Mouse (Mus musculus): ENCODE results near the gene Gm21985. TPM values are rescaled to one million over a fixed set of nuclear protein-coding genes. Genes with fewer than 3 reads are reported as not detected.
A peak's percentile ranks its signal among the peaks of the same experiment; 100 is the strongest.

Gm21985 gene
- under 1 TPM in 3 of 4 experiments, not detected in 1; 0.72 to 0.89 (median 0.87) TPM for total RNA-seq (2022)

DNA sequence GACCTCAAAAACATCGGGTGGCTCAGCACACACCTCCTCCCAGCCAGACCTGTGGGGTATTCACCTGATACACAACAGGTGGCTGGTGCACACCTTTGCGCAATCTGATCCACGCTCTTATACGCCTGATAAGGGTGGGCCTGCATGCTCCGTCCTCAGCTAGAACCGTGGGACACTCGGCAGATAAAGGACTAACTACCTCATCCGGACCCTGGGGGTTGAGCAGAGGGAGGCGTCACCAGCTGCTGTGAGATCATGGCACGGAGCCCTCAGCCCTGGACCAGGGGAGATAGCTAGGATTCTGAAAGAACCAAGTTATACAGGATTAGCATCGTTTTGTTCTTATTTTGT is at the start of gene Gm21985:
Gene Gm21985, plus strand, starts transcription at position 73 of the 351 bp plus-strand sequence.
- peak; percentile 39 to 41 for DNase-seq (ENCODE audit: low spot score in 2 of 2)

DNA sequence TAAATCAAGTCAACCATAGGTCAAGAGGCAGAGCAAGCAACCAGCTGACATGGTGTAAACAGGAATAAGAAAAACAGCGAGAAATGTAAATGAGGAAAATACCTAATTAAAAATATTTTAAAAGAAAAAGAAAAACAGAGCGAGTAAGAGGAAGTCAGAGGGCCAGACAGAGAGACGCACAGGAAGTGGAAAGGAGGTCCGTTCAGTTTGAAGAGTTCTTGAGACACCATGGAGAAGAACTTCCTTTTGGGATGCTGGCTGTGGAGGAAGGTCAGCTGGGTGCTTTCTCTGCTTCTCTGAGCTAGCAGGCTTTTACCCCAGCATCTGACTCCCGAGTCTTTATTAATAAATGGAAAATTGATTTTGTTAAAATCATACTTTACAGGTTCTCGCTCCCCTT is 48.5 kb upstream of the Gm21985 start:
- DNase-seq (ENCODE audit: low spot score in 2 of 2) = no peak

DNA sequence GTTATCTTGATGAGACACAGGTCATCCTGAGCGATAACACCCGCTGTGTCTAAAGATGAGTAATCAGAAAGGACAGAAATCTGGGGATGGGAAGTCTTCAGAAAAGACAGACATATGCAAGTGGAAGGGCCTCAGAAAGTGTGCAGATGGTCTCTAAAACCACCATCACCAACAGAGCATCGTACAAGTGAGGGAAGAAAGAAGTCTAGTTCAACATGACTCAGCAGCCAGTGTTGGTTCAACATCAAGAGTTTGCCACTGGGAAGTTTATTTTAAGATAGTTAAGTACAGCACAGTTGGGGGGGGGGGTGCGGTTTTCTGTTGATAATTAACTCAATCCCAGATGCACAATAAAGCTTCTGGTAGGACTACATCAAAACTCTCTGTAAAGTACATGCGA is 45.2 kb upstream of the Gm21985 start:
- DNase-seq (ENCODE audit: low spot score in 2 of 2) = no peak

DNA sequence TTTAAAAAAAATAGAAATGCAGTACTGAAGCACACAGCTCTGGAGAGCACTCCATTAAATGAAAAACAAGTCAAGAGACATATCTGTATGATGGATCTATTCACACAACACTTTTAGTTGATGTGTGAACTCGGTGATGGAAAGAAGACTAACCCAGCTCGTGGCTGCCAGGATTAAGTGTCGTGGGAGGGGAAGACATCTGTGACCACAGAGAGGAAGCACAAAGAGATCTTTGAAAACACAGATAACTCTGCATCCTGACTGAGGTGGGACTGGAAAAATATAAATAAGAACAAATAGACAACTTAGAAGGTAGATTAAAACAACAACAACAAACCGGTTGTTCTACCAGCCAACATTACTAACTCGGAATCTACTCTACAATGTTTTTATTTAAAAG is 43.5 kb upstream of the Gm21985 start:
- no peak for DNase-seq (ENCODE audit: low spot score in 2 of 2)

DNA sequence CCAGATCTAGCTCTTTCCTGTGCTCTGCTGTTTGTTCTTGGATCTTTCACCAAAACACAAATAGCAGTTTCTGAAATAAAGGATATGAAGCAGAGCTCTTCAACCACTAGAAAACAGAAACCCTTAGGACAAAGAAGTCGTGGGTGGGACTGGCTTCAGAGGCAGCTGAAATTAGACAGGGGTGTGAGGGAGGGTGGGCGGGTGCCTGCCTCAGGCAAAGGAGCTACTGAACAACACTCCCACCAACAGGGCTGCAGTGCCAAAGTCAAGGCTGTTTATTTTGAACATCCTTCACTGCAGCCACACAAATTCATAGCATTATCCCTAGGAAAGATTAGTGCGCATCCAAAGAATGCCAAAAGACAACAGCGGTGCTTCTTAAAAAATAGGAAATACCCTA is 41.8 kb upstream of the Gm21985 start:
- no peak for DNase-seq (ENCODE audit: low spot score in 2 of 2)

DNA sequence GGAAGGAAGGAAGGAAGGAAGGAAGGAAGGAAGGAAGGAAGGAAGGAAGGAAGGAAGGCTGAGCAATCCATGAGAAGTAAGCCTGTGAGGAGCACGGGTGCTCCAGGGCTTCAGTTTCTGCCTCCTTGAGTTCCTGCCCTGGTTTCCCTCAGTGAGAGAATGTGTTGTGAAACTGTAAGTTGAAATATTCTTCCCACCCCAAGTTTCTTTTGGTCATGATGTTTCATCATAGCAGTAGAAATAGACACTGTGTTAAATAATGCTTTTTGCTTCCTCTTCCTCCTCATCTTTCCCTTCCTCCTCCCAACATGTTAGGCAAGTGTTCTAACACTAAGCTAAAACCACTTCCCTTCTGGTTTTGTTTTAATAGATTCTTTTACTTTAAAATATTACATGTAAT is 33.5 kb upstream of the Gm21985 start:
- no peak for DNase-seq (ENCODE audit: low spot score in 2 of 2)

DNA sequence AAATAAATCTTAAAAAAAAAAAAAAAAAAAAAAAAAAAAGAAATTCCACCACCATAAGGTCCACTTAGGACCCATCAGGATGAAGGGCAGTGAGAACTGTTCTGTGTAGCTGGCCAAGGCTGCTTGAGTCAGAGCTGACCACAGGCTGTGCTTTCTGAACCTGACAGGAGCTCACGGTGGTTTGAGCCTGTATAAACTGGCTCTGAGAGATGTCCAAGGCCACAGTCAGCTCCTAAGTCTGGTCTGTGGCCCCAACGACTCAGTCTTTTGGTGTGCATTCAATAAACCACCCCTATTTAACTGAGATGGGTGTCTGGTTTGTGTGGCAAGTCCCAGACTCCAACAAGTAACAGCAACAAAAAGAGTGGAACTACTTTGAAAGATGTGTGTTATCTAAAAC is 29.5 kb upstream of the Gm21985 start:
- no peak for DNase-seq (ENCODE audit: low spot score in 2 of 2)

DNA sequence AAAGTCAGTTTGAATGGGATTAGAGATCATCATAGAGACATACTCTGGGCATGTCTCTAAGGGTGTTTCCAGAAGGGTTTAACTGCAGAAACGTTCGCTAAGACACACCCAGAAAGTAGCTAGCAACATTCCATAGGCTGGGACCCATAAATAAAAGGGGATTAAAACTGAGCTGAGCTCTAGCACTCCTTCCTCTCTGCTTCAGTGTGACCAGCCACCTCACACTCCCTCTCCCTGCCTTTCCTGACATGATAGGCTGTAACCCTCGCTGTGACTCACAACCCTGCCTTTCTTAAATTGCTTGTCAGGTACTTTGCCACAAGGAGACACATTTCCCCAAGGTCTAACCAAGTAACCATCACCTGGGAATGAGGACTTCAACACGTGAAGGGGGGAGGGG is 28.1 kb upstream of the Gm21985 start:
- no peak for DNase-seq (ENCODE audit: low spot score in 2 of 2)

DNA sequence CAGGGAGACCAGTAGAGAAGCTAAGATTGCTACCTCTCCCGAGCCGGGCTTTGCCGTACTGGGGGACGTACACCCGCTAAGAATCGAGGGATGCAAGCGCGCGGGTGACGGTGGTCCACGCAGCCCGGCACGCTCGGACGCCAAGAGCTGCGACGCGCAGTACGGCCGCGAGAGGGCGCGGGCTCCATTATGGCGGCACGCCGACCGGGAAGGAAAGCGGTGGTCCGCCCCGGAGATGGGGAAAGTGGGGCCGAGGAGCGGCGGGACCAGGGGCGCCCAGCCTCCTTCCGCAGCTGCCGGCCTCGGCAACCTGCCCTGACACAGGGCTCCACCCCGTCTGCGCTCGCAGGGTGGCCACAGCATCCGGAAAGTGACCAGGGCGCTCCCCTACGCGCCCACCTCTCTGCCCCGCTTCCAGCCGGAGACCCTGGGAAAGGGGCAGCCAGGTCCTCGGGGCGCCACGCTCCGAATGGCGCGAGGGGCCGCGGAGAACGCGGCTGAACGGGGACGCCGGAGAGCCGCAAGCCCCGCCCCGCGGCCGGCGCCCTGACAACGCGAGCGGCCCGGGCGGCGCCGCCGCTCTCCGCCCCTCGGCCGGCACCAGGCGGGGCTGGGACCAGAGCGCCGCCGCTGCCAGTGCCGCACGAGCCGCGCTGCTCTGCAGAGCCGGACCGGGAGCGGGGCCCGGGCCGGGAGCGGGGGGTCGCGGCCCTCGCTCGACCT is 26.7 kb upstream of the Gm21985 start, which contains the start of gene Lpcat4:
Gene Lpcat4, plus strand, starts transcription at position 257 of the 723 bp plus-strand sequence.
- peak; percentile 62 to 73 for DNase-seq (ENCODE audit: low spot score in 2 of 2)

DNA sequence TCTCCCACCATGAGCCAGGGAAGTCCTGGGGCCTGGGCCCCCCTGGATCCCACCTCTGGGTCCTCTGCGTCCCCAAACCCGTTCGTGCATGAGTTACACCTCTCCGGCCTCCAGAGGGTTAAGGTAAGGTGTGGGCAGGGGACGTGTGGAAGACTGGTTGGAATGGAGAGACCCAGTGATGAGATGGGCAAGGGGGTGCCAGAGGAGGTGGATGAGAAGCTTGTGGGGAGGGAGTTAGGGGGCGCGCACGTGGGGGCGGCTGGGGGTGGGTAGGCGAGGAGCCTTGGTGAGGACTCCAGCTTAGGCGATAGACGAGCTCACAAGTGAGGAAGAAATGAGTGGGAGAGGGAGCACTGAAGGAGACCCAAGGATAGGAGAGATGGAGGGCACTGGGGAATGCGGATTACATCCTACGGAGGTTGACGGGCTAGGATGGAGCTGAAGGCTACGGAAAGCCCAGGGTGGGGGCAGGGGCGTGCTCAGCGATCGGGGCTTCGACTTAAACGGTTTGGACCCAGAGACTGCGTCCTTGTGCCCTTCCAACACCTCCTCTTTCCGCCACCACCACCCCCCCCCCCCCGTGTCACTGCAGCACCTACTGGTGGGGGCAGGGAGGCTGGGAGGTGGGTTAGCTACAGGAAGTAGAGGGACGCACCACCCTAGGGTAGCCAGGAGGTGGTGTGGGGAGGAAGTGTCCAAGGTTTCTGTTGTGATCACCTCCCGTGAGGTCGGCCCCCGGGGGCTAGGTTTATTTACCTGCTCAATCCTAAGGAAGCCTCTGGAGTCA is 26.0 kb upstream of the Gm21985 start:
- DNase-seq (ENCODE audit: low spot score in 2 of 2) = no peak

DNA sequence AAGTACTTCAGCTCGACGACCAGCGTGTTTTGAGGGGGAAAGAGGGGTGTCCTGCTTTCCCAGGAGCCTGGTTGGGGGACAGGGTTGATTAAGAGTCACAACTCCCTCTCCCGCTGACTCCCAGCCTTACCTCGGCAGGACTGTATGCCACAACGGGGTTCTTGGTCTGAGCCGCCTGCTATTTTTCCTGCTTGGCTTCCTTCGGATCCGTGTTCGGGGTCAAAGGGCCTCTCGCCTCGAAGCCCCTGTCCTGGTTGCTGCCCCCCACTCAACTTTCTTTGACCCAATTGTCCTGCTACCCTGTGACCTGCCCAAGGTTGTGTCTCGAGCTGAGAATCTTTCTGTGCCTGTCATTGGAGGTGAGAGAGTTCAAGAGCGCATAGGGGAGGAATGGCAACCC is 24.3 kb upstream of the Gm21985 start:
- DNase-seq (ENCODE audit: low spot score in 2 of 2) = no peak

DNA sequence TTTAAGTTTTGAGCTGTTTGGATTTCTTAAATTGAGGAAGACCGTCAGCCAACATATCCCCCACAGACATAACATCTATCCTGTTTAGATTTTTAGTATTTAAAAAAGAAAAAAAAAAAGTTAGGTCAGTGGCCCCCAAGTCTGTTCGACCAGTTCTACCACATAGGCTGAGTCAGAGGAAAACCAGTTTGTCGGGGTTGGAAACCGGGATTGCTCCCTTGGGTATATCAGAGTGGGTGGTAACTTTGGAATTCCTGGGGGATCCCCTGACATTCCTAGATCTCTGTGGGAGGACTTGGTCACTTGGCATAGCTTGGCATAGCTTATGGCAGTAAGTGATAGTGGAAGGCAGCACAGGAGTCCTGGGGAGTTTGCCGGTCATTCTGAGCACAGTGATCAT is 20.8 kb upstream of the Gm21985 start:
- DNase-seq (ENCODE audit: low spot score in 2 of 2) = no peak

DNA sequence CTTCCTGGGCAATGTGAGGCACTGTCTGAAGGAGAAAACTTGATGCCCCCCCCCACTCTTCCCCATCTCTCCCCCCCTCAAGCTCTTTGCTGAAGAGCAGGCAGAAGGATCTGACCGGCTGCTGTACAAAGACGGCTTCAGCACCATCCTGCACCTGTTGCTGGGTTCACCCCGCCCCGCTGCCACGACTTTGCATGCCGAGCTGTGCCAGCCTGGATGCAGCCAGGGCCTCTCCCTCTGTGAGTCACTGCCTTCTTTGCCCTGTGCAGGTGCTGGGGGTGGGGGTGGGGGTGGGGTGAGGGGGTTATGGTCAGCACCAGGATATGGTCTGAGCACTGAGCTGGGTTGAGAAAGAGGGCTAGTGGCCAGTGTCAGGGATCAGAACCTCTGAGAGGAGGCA is 19.9 kb upstream of the Gm21985 start:
- DNase-seq (ENCODE audit: low spot score in 2 of 2) = no peak

DNA sequence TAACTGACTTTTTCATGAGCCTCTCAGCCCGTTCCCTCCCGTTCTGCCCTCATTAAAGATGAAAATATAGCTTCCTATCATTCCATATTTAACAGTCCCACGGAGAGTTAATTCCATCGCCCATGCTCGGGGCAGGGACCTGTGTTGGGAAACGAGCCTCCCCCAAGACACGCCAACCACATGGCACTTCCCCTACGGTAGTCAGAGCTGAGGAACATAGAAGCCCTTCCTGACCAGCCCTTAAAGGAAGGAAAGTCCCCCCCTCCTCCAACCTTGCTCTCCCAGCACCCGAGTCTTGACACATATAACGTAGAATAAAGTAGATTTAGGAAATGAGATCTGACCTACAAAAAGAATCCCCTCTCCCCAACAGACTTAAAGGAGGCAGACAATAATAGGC is 18.8 kb upstream of the Gm21985 start:
- DNase-seq (ENCODE audit: low spot score in 2 of 2) = no peak

DNA sequence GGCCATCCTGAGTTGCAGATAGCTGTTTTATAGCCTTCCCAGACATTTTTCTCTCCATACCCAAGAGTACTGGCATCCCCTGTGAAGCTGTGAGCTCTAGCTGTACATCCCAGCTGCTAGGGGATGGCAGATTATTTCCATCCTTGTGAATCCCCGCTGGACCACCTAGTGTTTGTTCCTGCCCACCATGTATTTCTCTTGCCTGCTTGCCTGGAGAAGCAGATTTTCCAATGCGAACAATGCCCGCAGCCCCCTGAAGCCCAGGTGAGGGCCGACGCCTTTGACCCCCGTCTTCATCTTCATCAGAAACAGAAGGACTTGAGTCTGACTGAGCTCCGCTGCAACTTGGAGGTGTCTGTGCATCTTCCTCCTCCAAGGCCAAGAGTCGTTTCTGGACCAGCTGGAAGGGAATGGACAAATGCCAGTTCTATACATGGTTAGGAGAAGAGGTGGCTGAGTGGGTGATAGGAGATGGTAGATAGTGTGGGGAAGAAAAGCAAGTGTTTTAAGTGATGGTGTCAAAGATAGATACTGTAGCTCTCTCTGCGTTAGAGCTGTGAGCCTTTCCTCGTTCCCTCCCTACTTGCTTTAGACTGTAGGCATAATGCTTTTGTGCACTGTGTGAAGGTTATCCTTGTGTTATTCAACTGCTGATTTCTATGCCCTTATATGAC is 16.2 kb upstream of the Gm21985 start:
- no peak for DNase-seq (ENCODE audit: low spot score in 2 of 2)

DNA sequence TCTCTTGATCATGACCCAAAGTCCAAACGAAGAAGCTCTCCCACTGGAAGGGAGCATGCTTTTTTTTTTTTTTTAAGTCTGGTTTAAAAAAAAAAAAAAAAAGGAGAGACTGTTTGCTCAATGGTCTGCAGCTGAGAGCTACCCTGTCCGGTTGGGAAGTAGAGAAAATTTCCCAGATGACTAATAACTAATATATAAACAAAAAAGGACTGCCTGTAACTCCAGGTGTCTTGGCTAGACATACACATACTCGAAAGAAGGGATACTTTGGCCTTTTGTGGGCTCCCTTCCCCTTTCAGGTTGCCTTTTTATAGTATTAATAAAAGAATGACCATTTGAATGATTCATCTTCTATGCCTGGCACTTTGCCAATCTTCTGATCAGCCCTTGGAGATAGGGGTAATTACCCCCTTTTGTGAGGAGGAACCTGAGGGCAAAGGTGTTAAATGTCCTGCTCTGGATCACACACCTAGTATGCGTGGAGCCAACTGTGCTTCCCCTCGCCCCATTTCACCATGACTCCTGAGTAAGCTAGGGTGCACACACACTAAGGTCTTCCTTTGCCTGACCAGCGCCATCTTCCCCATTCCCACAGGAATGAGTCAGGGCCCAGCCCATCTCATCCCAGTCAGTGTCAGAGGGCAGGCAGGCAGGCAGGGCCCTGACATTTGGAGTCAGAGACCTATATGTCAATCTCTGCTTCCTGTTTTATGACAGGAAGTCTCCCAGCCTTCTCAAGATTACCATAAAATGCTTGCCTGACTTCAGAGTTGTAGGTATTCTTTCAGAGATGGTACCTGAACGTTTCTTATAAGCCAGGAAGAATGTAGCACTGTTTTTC is 11.2 kb upstream of the Gm21985 start:
- DNase-seq (ENCODE audit: low spot score in 2 of 2) = no peak

DNA sequence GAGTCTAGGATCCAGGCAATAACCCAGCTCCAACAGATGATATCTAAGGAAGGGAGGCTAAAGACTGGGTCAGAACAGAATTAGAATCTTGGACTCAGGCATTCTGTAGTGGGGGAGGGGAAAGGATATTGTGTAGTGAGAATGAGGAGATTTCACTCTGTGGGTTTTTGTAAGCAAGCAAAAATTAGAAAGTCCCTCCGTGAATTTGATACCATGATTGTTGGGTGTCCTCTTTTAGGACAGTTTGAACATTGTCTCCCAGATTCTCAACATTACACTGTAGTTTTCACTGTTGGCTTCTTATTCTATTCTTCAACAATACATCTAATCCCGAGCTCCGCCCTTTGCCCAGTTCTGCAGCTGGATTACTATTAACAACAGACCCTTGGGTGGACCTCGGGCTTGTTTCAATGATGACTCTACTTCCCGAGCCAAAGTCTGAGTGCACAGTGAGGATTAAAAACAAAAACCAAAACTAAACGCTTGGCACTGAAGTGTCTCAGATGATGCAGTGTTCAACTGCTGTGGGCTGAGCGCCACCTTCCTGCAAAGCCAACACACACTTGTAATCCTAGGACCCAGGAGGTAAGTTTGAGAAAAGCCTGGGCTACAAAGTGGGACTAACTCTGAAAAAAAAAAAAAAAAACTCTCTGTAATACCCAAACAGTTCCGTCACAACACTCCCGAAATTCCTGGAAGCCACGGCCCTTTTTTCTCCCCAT is 6.7 kb upstream of the Gm21985 start, which contains the start of gene Nutm1:
Gene Nutm1, minus strand, starts transcription at position 51 of the 722 bp plus-strand sequence.
- peak in 1 of 2 experiments; percentile 46 for DNase-seq (ENCODE audit: low spot score in 2 of 2)

DNA sequence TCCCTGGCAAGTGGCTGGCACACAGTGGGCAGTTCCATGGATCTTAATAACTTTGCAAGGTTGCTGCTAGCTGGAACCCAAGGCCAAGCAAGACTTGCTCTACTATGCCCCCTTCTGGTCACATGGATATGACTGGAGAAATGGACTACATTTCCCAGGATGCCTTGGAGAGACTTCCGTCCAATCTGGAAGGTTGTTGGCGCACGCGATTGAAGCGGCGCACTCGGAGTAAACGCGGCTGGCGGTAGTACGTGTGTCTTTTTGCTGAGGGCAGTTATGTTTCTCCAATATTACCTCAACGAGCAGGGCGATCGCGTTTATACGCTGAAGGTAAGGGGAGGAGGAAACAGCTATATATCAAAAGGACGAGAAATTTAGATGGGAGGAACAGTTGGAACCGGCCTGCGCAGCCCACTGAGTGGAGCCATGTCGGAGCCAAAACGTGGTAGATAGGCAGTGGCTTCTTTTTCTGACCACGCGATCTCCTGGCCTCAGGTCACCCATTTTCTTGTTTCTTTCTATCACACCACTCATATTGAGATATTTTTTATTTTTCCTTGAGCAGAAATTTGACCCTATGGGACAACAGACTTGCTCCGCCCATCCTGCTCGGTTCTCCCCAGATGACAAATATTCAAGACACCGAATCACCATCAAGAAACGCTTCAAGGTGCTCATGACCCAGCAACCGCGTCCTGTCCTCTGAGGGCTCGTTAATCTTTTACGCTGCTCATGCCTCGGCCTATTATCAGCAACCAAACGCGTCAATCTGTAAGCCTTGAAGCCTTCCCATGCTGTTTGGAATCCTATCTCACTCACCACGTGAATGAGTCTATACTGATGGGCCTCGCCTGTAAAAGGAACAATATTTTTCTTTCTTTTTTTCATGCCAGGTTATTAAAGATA is 4.1 kb upstream of the Gm21985 start, which contains the start of gene Nop10:
Gene Nop10, plus strand, starts transcription at position 179 of the 906 bp plus-strand sequence.
- DNase-seq (ENCODE audit: low spot score in 2 of 2) = peak; percentile 68 to 69

DNA sequence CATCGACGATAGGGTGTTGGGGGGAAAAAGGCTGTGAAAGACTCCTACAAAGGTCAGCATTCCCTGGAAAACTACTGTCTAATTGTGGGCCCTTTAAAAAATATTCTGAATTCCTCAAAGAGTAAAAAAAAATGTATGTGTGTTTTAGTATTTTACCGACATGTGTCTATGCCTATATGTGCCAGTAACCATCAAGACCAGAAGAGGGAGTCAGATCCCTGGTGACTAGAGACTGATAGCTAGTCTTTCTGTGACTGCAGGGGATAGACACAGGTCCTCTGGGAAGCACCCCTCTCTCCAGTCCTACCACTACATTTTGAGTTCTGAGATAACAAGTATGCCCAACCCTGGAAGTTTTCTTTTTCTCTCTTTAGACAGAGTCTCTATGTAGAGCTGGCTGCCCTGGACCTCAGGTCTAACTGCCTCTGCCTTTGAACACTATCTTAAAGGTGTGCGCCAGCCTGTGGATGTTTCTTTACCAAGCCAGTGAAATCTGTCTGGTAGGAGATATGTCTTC is 3.3 kb upstream of the Gm21985 start:
- DNase-seq (ENCODE audit: low spot score in 2 of 2) = no peak

Measured in gastrocnemius, adult 8-10 months (tissue).